Comparison of ENCODE assay signal across 8 mouse cellular contexts in the genomic region with DNA sequence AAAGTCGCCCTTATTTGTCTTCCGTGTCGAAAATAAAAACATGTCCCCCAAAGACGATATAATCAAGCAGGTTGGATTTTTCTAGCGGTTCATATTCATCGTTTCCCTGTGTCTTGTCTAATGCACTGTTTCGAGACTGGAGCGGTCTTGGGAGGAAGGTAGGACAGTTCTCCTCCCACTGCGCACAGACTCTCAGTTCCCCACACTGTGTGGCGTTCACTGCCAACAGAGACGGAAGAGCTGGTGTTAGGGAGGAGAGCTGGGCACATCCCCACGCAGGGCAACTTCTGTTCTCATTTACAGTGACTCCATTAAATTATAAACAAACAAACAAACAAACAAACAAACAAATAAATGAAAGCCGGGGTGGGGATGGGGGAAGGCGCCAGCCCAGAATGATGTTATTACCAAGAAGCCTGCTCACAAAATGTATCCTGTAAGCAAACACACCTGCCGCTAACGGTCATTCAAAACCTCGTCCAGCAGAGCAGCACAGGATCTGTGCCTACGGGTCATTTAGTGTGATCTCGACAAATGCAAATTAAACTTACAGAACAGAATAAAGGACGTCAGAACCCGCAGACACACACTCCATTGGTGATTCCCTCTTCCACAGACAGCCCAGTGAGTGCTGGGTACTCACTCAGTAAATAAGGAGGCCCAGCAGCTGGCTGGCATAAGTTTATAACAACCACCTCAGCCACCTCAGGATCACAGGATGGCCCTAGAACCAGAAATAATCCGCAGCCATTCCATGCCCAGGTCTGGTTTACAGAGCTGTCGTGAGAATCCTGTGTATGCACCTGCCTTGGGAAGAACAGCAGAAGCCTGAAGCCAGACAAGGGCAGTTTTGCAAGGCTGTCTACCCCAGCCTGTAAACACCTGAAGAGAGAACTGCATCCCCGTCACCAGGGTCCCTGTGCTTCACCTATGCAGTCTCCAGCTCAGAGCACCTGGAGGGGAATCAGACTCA.
DNase-seq lines count a peak whose midpoint lies in the region; ATAC-seq and TF ChIP-seq lines count a peak whose summit lies in the region.

No protein-coding gene starts in this region.

- no peaks in the 10 kb centered on the region for H3K9me3 ChIP-seq in neural tube, embryonic 11.5 days (ENCODE audit: control insufficient read depth, low read length)
- no peaks in the 10 kb centered on the region for H3K9me3 ChIP-seq in liver, embryonic 13.5 days (replicated peaks)
- no peaks in the 10 kb centered on the region for H3K9me3 ChIP-seq in stomach, postnatal 0 days (ENCODE audit: control insufficient read depth, low read length)

- H3K27ac ChIP-seq in neural tube, embryonic 11.5 days (ENCODE audit: low read depth, low read length) = peak overlapping the region; percentile 72
- H3K27ac ChIP-seq in liver, embryonic 13.5 days = no peak overlapping the region
- peak overlapping the region; percentile 41; the same call in 1 of the 2 replicates for H3K27ac ChIP-seq in stomach, postnatal 0 days (replicated peaks)

- H3K4me1 ChIP-seq in neural tube, embryonic 11.5 days (ENCODE audit: control insufficient read depth, insufficient read depth, low read length) = peaks cover 28% of the 10 kb centered on the region
- peaks cover 20% of the 10 kb centered on the region for H3K4me1 ChIP-seq in liver, embryonic 13.5 days (replicated peaks)
- H3K4me1 ChIP-seq in stomach, postnatal 0 days (replicated peaks; ENCODE audit: control insufficient read depth, insufficient read depth) = peaks cover 7% of the 10 kb centered on the region; the same call in 1 of the 2 replicates

- WGBS in neural tube, embryonic 11.5 days = 19% methylated on average over 24 of the region's 24 CpGs
- WGBS in liver, embryonic 13.5 days (ENCODE audit: insufficient replicate concordance) = 32% methylated on average over 24 of the region's 24 CpGs
- 24% methylated on average over 24 of the region's 24 CpGs for WGBS in stomach, postnatal 0 days

- peak overlapping the region; percentile 56 for H3K4me2 ChIP-seq in neural tube, embryonic 11.5 days (ENCODE audit: low read depth)
- H3K4me2 ChIP-seq in liver, embryonic 13.5 days = peak overlapping the region; percentile 41
- H3K4me2 ChIP-seq in stomach, postnatal 0 days (replicated peaks; ENCODE audit: low read depth) = peak overlapping the region; percentile 30

- ATAC-seq in neural tube, embryonic 11.5 days (ENCODE audit: insufficient read depth, low FRiP score, low TSS enrichment) = peak; percentile 75
- ATAC-seq in liver, embryonic 13.5 days (ENCODE audit: low read depth) = no peak; the same call in 1 of the 2 replicates
- ATAC-seq in stomach, postnatal 0 days (ENCODE audit: low FRiP score, low TSS enrichment) = no peak

- peak overlapping the region; percentile 62 for H3K9ac ChIP-seq in neural tube, embryonic 11.5 days (ENCODE audit: low read length)
- H3K9ac ChIP-seq in liver, embryonic 13.5 days = no peak overlapping the region
- H3K9ac ChIP-seq in stomach, postnatal 0 days (ENCODE audit: low read length) = no peak overlapping the region

- no peaks in the 10 kb centered on the region for H3K36me3 ChIP-seq in neural tube, embryonic 11.5 days (ENCODE audit: control insufficient read depth, insufficient read depth, low read length)
- no peaks in the 10 kb centered on the region for H3K36me3 ChIP-seq in liver, embryonic 13.5 days
- no peaks in the 10 kb centered on the region for H3K36me3 ChIP-seq in stomach, postnatal 0 days (ENCODE audit: control insufficient read depth, insufficient read depth, low read length)

- H3K4me3 ChIP-seq in neural tube, embryonic 11.5 days (ENCODE audit: low read depth, low read length) = peak overlapping the region; percentile 24
- no peak overlapping the region for H3K4me3 ChIP-seq in liver, embryonic 13.5 days (replicated peaks)
- peak overlapping the region; percentile 8; the same call in 1 of the 2 replicates for H3K4me3 ChIP-seq in stomach, postnatal 0 days (ENCODE audit: low read depth, low read length)

- no peak for TF ChIP-seq EP300 in stomach, postnatal 0 days (optimal IDR thresholded peaks at IDR 0.05)

- peak; percentile 44 for DNase-seq in cerebellum, adult 11 months
- DNase-seq in cerebellum, adult 9-10 months = no peak
- no peak for DNase-seq in neural tube, embryonic 11.5 days (ENCODE audit: low spot score)
- no peak for DNase-seq in neural tube, embryonic 10.5 days (ENCODE audit: extremely low spot score, low spot score)
- DNase-seq in liver, embryonic 13.5 days = no peak
- DNase-seq in stomach, postnatal 0 days (ENCODE audit: low spot score) = no peak
- no peak for DNase-seq in thymus, postnatal 14 days
- DNase-seq in ovary, postnatal 14 days (ENCODE audit: low spot score) = no peak

- TF ChIP-seq CTCF in stomach, postnatal 0 days (IDR thresholded peaks at IDR 0.05; ENCODE audit: low read depth) = no peak

- no peaks in the 10 kb centered on the region for H3K27me3 ChIP-seq in neural tube, embryonic 11.5 days (ENCODE audit: control insufficient read depth, insufficient read depth, low read length)
- no peaks in the 10 kb centered on the region for H3K27me3 ChIP-seq in liver, embryonic 13.5 days
- no peaks in the 10 kb centered on the region for H3K27me3 ChIP-seq in stomach, postnatal 0 days (ENCODE audit: control insufficient read depth, insufficient read depth, low read length)
